Mouse (Mus musculus) ES-E14 (cell line): ENCODE measurements around the gene Prkcq. TPM values are rescaled to one million over a fixed set of nuclear protein-coding genes. Genes with fewer than 3 reads are reported as not detected.

Source experiments
- DNase-seq: peaks from one replicate; pipeline ENCODE4 v3.0.0-alpha.2; 2013; ENCODE audit warnings: low read depth, low spot score
- H3K27ac ChIP-seq: 2 replicates; pipeline ENCODE4 v1.5.1; 2012; ENCODE audit warnings: low read depth, mild to moderate bottlenecking, low read length, moderate library complexity, mixed read lengths; ENCODE audit not compliant: poor library complexity, insufficient read depth, severe bottlenecking
- H3K36me3 ChIP-seq: 2 replicates; pipeline ENCODE4 v1.6.1; 2012; ENCODE audit warnings: mild to moderate bottlenecking, low read length, moderate library complexity, mixed read lengths; ENCODE audit not compliant: control insufficient read depth, poor library complexity, insufficient read depth, severe bottlenecking
- H3K4me1 ChIP-seq, 2 experiments: fragments of 150-350 bp in 1 of 2; sonication (generic) in 1 of 2; 2 replicates each; pipeline ENCODE4 v1.6.1; 2012; ENCODE audit warnings: low read length in 2 of 2, mild to moderate bottlenecking in 1 of 2, mixed read lengths in 1 of 2; ENCODE audit not compliant: control insufficient read depth in 2 of 2, insufficient read depth in 2 of 2, poor library complexity in 1 of 2
- H3K4me3 ChIP-seq, 2 experiments: fragments of 150-350 bp in 1 of 2; sonication (generic) in 1 of 2; 2 replicates each; pipeline ENCODE4 v1.5.1; 2012; ENCODE audit warnings: low read length in 2 of 2, low read depth in 1 of 2, mild to moderate bottlenecking in 1 of 2, mixed read lengths in 1 of 2; ENCODE audit not compliant: insufficient read depth in 1 of 2, poor library complexity in 1 of 2, severe bottlenecking in 1 of 2
- H3K9ac ChIP-seq: 2 replicates; pipeline ENCODE4 v1.6.1; 2012; ENCODE audit warnings: low read depth, mild to moderate bottlenecking, low read length, mixed read lengths; ENCODE audit not compliant: poor library complexity, insufficient read depth, severe bottlenecking
- H3K9me3 ChIP-seq: fragments of 150-350 bp; sonication (generic); 2 replicates; pipeline ENCODE4 v1.6.1; 2012; ENCODE audit warnings: low read depth, mild to moderate bottlenecking, low read length; ENCODE audit not compliant: control insufficient read depth, insufficient read depth
- CHD2 ChIP-seq: IDR thresholded peaks from 2 replicates; pipeline ENCODE4 v1.6.1; 2014; ENCODE audit warnings: mild to moderate bottlenecking, low read depth, low read length, inconsistent platforms
- HCFC1 ChIP-seq: IDR thresholded peaks from 2 replicates; pipeline ENCODE4 v1.6.1; 2012; ENCODE audit warnings: low read length, inconsistent platforms, borderline replicate concordance; ENCODE audit not compliant: insufficient read depth
- MAFK ChIP-seq: IDR thresholded peaks from 2 replicates; pipeline ENCODE4 v1.6.1; 2014; ENCODE audit warnings: mild to moderate bottlenecking, low read depth, low read length, inconsistent platforms; ENCODE audit not compliant: insufficient read depth
- ZC3H11A ChIP-seq: IDR thresholded peaks from 2 replicates; pipeline ENCODE4 v1.6.1; 2012; ENCODE audit warnings: low read depth, mild to moderate bottlenecking, inconsistent platforms, low read length, borderline replicate concordance
- ZNF384 ChIP-seq: IDR thresholded peaks from 2 replicates; pipeline ENCODE4 v1.6.1; 2012; ENCODE audit warnings: low read depth, low read length, inconsistent platforms
- in situ Hi-C, 2 experiments: fragments of 600-800 bp; cut with MboI; formaldehyde crosslinking; loops; one replicate each; pipeline ENCODE4 v1.15.1; 2025; ENCODE audit warnings: low sequenced_read_pairs in 2 of 2, inconsistent platforms in 1 of 2; ENCODE audit not compliant: unreplicated experiment in 2 of 2
- total RNA-seq: library from RNA; depleted of rRNA; stranded (reverse); fragments of 300-350 nt; gene quantifications from 2 replicates; pipeline ENCODE4 v1.2.3, GENCODE M21; 2012

The Prkcq gene
- total RNA-seq, 1 experiment: 0.09 TPM

DNA sequence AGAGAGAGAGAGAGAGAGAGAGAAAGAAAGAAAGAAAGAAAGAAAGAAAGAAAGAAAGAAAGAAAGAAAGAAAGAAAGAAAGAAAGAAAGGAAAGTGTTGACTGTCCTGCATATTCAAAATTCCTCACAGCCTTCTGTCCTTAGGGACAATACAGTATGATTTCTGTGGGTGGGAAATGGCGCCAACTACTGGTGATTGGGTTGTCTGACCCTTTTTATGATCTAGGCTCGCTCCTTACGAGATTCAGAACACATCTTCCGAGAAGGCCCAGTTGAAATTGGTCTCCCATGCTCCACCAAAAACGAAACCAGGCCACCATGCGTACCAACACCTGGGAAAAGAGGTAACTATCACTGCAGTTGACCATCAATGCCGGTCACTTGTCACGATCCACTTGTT is 82.0 kb downstream of the Prkcq start:
- DNase-seq: peak; percentile 41
- no peak overlapping the region for H3K27ac ChIP-seq
- no peak overlapping the region for H3K4me3 ChIP-seq
- TF ChIP-seq ZNF384: no peak
- TF ChIP-seq HCFC1: no peak
- TF ChIP-seq MAFK: no peak
- TF ChIP-seq ZC3H11A: no peak
- TF ChIP-seq CHD2: no peak
- in situ Hi-C loops: no loop called here
- no peaks in the 10 kb centered on the region for H3K36me3 ChIP-seq
- no peaks in the 10 kb centered on the region for H3K9me3 ChIP-seq
- H3K4me1 ChIP-seq: no peaks in the 10 kb centered on the region
- H3K9ac ChIP-seq: no peak overlapping the region

- H3K9ac ChIP-seq: no peak overlapping the region
- no peaks in the 10 kb centered on the region for H3K36me3 ChIP-seq
- in situ Hi-C loops: no loop called here
- no peaks in the 10 kb centered on the region for H3K4me1 ChIP-seq
- DNase-seq: no peak
- no peaks in the 10 kb centered on the region for H3K9me3 ChIP-seq
- H3K4me3 ChIP-seq: no peak overlapping the region
- no peak overlapping the region for H3K27ac ChIP-seq
- TF ChIP-seq ZNF384 (no peak), CHD2 (no peak), MAFK (no peak), HCFC1 (no peak), ZC3H11A (no peak)
Observed at GRCm38 (mm10) chr2:11254446-11254845, 82.5 kb downstream of the Prkcq start.

- no peaks in the 10 kb centered on the region for H3K9me3 ChIP-seq
- no peaks in the 10 kb centered on the region for H3K36me3 ChIP-seq
- H3K27ac ChIP-seq: no peak overlapping the region
- H3K4me1 ChIP-seq: no peaks in the 10 kb centered on the region
- H3K4me3 ChIP-seq: no peak overlapping the region
- DNase-seq: no peak
- H3K9ac ChIP-seq: no peak overlapping the region
- TF ChIP-seq CHD2 (no peak), ZNF384 (no peak), ZC3H11A (no peak), MAFK (no peak), HCFC1 (no peak)
- in situ Hi-C loops: no loop called here
Observed at GRCm38 (mm10) chr2:11257260-11257850, 85.4 kb downstream of the Prkcq start.

DNA sequence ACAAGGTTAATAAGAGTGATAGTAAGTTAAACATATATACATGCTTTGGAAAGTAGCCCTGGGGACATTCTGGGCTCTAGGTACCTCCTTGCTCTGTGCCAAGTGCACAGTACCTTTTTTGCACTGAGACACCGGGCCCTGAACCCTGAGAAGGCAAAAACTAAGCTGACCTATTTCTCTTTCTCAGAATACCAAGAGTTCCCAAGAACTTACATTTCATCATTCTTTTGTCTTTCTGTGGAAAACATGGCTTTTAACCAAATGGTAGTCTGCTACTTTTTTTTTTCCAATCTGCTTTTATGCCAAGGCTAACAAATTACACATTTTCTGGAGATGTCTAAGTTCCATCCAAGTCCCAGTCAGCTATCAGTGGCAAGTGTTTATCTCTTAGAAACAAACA is 86.3 kb downstream of the Prkcq start:
- TF ChIP-seq MAFK (no peak), ZC3H11A (no peak), CHD2 (no peak), ZNF384 (no peak), HCFC1 (no peak)

GRCm38 (mm10) chr2:11259361-11259760 is 87.5 kb downstream of the Prkcq start:
- TF ChIP-seq CHD2: no peak
- H3K9ac ChIP-seq: no peak overlapping the region
- H3K4me3 ChIP-seq: no peak overlapping the region
- H3K36me3 ChIP-seq: no peaks in the 10 kb centered on the region
- DNase-seq: no peak
- H3K9me3 ChIP-seq: no peaks in the 10 kb centered on the region
- in situ Hi-C loops: no loop called here
- H3K27ac ChIP-seq: no peak overlapping the region
- no peaks in the 10 kb centered on the region for H3K4me1 ChIP-seq

More for the DNA sequence above, 86.3 kb downstream of the Prkcq start:
- in situ Hi-C loops: no loop called here
- H3K9ac ChIP-seq: no peak overlapping the region
- H3K9me3 ChIP-seq: no peaks in the 10 kb centered on the region
- no peaks in the 10 kb centered on the region for H3K36me3 ChIP-seq
- DNase-seq: no peak
- no peak overlapping the region for H3K4me3 ChIP-seq
- no peaks in the 10 kb centered on the region for H3K4me1 ChIP-seq
- no peak overlapping the region for H3K27ac ChIP-seq
